Mouse (Mus musculus): Measurements from ENCODE around the gene Micall2. TPM values are rescaled to one million over a fixed set of nuclear protein-coding genes. Genes with fewer than 3 reads are reported as not detected.

Micall2 gene
- total and polyA plus RNA-seq, 3 experiments = 5.4 to 17.6 TPM; not detected in 1

- peaks cover 0 to 43% of the 10 kb centered on the region in 2 experiments; a peak in 2 of 4 replicates for H3K36me3 ChIP-seq (ENCODE audit: control insufficient read depth in 1 of 2, insufficient read depth in 2 of 2, low read length in 2 of 2)
- DNase-seq (ENCODE audit: low read depth, low spot score) = peak; percentile 87
- no peaks in the 10 kb centered on the region for H3K27me3 ChIP-seq (ENCODE audit: control insufficient read depth in 1 of 2, insufficient read depth in 2 of 2, low read length in 2 of 2)
- H3K4me1 ChIP-seq (ENCODE audit: control insufficient read depth in 1 of 2, insufficient read depth in 2 of 2, low read length in 2 of 2) = peaks cover 22 to 52% of the 10 kb centered on the region in 2 experiments
- peak overlapping the region; percentile 55 for H3K27ac ChIP-seq (ENCODE audit: control insufficient read depth, low read depth, low read length)
- no peaks in the 10 kb centered on the region for H3K79me2 ChIP-seq (ENCODE audit: control insufficient read depth, insufficient read depth, low read length, poor library complexity)
- peak overlapping the region in 1 of 2 experiments; percentile 29; a peak in 1 of 4 replicates for H3K4me3 ChIP-seq (ENCODE audit: control insufficient read depth in 1 of 2, insufficient read depth in 1 of 2, low read depth in 2 of 2, low read length in 2 of 2)
- no peaks in the 10 kb centered on the region for H3K9me3 ChIP-seq (replicated peaks; ENCODE audit: insufficient read depth, low read length)
- H3K9ac ChIP-seq (ENCODE audit: control insufficient read depth, low read depth, low read length, poor library complexity, severe bottlenecking) = peak overlapping the region; percentile 28
- TF ChIP-seq TBP (IDR thresholded peaks at IDR 0.05; ENCODE audit: low read depth, low read length) = no peak
- TF ChIP-seq USF1 (IDR thresholded peaks at IDR 0.05; ENCODE audit: low read depth, low read length) = peak; percentile 60
- peak; percentile 99 for TF ChIP-seq ETS1 (IDR thresholded peaks at IDR 0.05; ENCODE audit: low read depth, low read length)
- no peak; the same call in 1 of the 2 replicates for TF ChIP-seq MAFK (IDR thresholded peaks at IDR 0.05; ENCODE audit: borderline replicate concordance, low read depth, low read length)
- TF ChIP-seq UBTF (IDR thresholded peaks at IDR 0.05; ENCODE audit: borderline replicate concordance, insufficient read depth, low read depth, low read length) = no peak
- peak; percentile 79; the same call in 1 of the 2 replicates for TF ChIP-seq MYC (IDR thresholded peaks at IDR 0.05; ENCODE audit: low read depth, low read length)
- TF ChIP-seq ZNF384 (IDR thresholded peaks at IDR 0.05; ENCODE audit: low read depth, low read length) = no peak
- TF ChIP-seq HCFC1 (IDR thresholded peaks at IDR 0.05; ENCODE audit: low read depth, low read length) = no peak
- 0 out of 2 replicates have a peak, but pooled peaks have one; percentile 32 for TF ChIP-seq MEF2A (IDR thresholded peaks at IDR 0.05; ENCODE audit: extremely low read depth, insufficient replicate concordance, low read depth, low read length, poor library complexity, severe bottlenecking)
- peak; percentile 71; the same call in 1 of the 2 replicates for TF ChIP-seq RCOR1 (IDR thresholded peaks at IDR 0.05; ENCODE audit: low read depth, low read length)
- TF ChIP-seq MAX (IDR thresholded peaks at IDR 0.05; ENCODE audit: low read length) = peak; percentile 57; the same call in 1 of the 2 replicates
- peak; percentile 12; the same call in 1 of the 2 replicates for TF ChIP-seq BHLHE40 (IDR thresholded peaks at IDR 0.05; ENCODE audit: borderline replicate concordance, low read depth, low read length)
- peak; percentile 99 for TF ChIP-seq TCF12 (IDR thresholded peaks at IDR 0.05; ENCODE audit: low read depth, low read length)
- TF ChIP-seq KAT2A (conservative IDR thresholded peaks at IDR 0.05; ENCODE audit: low read depth, low read length) = no peak
- peak; percentile 84 for TF ChIP-seq MXI1 (IDR thresholded peaks at IDR 0.05; ENCODE audit: low read depth, low read length)
- TF ChIP-seq ZMIZ1 (IDR thresholded peaks at IDR 0.05; ENCODE audit: low read depth, low read length) = peak; percentile 50
- no peak for TF ChIP-seq NELFE (IDR thresholded peaks at IDR 0.05; ENCODE audit: low read depth, low read length)
- peak; percentile 81 for TF ChIP-seq SIN3A (IDR thresholded peaks at IDR 0.05; ENCODE audit: low read length)
- TF ChIP-seq NRF1 (IDR thresholded peaks at IDR 0.05; ENCODE audit: insufficient read depth, low read depth, low read length, poor library complexity, severe bottlenecking) = no peak
- no peak for TF ChIP-seq JUND (IDR thresholded peaks at IDR 0.05; ENCODE audit: low read depth, low read length)
- TF ChIP-seq ZKSCAN1 (IDR thresholded peaks at IDR 0.05; ENCODE audit: low read depth, low read length) = no peak
- peak; percentile 100 for TF ChIP-seq TAL1 (IDR thresholded peaks at IDR 0.05; ENCODE audit: low read length)
- no peak for TF ChIP-seq RAD21 (IDR thresholded peaks at IDR 0.05; ENCODE audit: low read depth, low read length)
- peak; percentile 93 to 95 for TF ChIP-seq EP300 (IDR thresholded peaks at IDR 0.05; ENCODE audit: low read depth in 1 of 2, low read length in 2 of 2)
- TF ChIP-seq USF2 (IDR thresholded peaks at IDR 0.05; ENCODE audit: borderline replicate concordance in 1 of 2, insufficient read depth in 1 of 2, low read depth in 1 of 2, low read length in 2 of 2) = no peak
- TF ChIP-seq SMC3 (IDR thresholded peaks at IDR 0.05; ENCODE audit: low read depth, low read length) = peak; percentile 45
- TF ChIP-seq ELF1 (IDR thresholded peaks at IDR 0.05; ENCODE audit: low read depth, low read length) = no peak; the same call in 1 of the 2 replicates
- TF ChIP-seq GABPA (IDR thresholded peaks at IDR 0.05; ENCODE audit: low read depth, low read length) = no peak
- TF ChIP-seq MYB (IDR thresholded peaks at IDR 0.05; ENCODE audit: low read depth, low read length) = no peak
- TF ChIP-seq CHD1 (IDR thresholded peaks at IDR 0.05; ENCODE audit: low read depth, low read length) = no peak
- TF ChIP-seq POLR2A (IDR thresholded peaks at IDR 0.05; ENCODE audit: control insufficient read depth in 1 of 2, insufficient read depth in 1 of 2, low read depth in 1 of 2, low read length in 2 of 2, poor library complexity in 1 of 2) = no peak
- TF ChIP-seq MAZ (IDR thresholded peaks at IDR 0.05; ENCODE audit: low read depth, low read length) = peak; percentile 82; the same call in 1 of the 2 replicates
- TF ChIP-seq CHD2 (IDR thresholded peaks at IDR 0.05; ENCODE audit: low read length) = no peak; the same call in 1 of the 2 replicates
- peak; percentile 97 for TF ChIP-seq GATA1 (IDR thresholded peaks at IDR 0.05; ENCODE audit: low read depth, low read length)
- no peak for TF ChIP-seq E2F4 (IDR thresholded peaks at IDR 0.05; ENCODE audit: borderline replicate concordance, low read depth, low read length)
Observed at GRCm38 (mm10) chr5:139738592-139739315, 2.6 kb upstream of the Micall2 start.

Data from MEL (cell line).